Mouse (Mus musculus) naive thymus-derived CD4-positive, alpha-beta T cell, adult 2 months (primary cell): ENCODE data around the gene Tmem131.

Experiments used
- DNase-seq: peaks from one replicate; pipeline ENCODE4 v3.0.0-alpha.2; 2011; ENCODE audit warnings: low read depth

Tmem131 gene

DNA sequence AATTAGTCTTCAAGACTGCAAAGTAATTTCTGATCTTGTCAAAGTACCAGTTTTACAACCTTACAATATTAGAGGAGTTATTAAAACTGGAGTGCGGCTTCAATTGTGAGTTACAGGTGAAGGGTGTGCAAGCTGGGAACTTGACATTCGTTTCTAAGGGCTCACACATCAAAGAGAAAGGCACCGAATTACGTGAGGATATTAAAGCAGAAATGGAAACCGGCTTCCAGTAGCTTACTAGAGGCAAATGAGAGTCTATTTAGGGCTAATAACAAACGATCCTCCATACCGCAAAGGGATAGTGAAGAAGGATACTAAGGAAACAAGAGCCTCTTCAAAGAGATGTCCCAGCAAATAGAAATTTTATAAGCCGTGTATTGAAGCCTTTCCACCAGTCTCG, 5.1 kb downstream of the Tmem131 start:
- peak; percentile 63 for DNase-seq

DNA sequence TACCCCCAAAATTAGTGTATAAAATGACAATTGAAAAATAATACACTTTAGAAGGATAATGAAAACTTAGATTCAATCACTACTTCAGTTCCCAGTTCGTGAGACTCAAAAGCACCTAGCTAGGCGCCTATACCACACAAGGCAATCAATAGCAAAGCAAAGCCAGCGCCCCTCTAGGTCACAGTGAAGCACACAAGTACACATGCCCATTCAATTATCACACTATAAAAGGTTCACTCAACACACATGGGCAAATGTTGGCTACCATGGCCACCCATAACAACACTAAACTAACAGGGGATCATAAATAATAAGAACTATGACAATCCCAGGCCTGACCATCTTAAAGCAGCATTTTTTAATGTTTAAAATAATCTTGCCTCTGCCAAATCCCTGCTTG, 5.8 kb downstream of the Tmem131 start:
- no peak for DNase-seq

DNA sequence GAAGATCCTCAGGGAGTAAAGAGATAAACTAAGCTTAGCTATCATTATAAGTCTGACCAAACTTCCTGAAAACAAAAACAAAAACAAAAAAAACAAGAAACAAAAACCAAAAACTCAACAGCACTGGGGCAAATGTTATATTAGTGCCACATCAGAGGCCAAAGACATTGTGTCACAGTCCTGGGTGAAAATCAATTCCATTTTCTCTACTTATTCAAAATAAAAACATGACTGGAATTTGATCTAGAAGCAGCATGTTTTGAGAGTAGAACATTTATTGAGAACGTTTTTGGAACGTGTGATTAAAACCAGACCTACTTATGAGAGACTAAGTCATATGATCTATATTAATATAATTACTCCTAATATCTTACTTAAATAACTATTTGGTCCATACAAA, 6.5 kb downstream of the Tmem131 start:
- no peak for DNase-seq

DNA sequence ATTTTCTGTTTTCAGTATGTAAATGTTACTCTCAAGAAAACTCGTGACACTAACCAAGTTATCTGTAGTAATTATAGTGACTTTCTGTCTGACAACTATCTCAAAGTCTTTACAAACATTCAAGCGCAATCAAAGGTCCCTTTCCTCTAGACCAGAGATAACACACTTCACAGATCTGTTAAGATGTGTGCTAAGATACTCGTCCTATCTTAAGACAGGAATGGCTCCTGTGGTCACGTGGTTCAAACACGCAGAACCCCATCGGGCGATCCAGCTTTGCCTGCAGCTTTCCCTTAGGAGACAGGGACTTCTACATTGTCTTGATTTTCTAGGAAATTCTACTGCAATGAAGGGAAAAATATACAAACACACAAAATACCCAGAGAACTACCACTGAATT, 6.9 kb downstream of the Tmem131 start:
- DNase-seq, result peak; percentile 51

DNA sequence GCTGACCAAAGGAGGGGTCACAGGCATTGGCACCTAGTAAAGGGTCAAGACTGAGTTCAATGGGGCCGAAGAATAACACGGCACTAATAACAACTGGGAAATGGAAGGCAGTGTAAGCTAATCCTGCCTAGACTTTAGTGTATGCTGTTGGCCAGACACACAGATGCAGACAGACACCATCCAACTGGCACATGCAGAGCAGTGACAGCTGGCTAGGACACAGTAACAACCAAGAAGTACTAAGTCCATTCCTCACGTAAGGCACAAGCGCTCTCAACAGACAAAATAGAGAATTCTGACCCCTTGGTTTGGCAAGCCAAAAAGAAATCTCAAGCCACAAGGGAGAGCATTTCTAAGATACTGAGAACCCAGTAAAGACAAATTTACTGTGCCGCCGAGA, 8.7 kb downstream of the Tmem131 start:
- DNase-seq, result no peak

DNA sequence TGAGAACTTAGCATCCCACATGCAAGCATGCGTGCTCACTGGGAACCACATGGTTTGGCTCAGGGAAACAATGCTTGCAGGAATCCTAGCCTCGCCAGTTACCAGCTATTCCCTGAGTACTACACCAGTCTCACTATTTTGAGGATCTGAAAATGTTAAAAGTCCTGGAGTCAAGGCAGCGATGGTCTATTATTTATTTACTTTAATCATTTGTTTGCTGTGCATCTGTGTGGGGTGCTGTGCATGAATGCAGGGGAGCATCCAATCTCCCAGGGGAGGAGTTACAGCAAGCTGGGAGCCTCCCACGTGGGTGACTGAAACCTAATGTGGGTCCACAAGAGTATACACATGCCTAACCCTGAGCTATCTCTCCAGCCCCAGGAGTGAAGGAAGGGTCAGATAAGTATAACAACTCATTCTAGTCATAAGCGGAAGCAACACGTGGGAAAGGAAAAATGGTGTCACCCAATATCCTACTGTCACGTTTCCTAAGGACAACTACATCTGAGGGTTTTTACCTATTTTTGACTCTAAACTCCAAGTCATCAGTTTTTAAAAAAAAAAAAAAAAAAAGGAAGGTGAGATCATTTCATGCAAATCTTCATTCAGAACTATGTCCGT, 9.4 kb downstream of the Tmem131 start:
- DNase-seq, result no peak

DNA sequence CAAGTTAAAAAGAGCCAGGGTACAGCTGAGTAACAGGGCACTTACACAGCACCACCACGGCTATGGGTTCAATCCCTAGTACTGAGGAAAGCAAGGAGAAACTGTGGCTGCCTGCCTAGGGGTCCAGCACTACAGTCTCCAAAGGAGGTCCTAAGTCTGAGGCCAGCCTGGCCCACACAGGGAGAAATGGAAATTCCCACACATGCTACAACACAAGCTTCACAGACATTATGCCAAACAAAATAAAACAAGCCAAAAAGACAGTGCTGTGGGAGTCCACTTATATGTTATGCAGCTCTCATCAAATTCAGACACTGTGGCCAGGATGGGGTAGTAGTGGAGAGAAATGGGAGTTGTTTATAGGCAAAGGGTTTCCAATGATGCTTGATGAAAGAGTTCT, 11.2 kb downstream of the Tmem131 start:
- no peak for DNase-seq

DNA sequence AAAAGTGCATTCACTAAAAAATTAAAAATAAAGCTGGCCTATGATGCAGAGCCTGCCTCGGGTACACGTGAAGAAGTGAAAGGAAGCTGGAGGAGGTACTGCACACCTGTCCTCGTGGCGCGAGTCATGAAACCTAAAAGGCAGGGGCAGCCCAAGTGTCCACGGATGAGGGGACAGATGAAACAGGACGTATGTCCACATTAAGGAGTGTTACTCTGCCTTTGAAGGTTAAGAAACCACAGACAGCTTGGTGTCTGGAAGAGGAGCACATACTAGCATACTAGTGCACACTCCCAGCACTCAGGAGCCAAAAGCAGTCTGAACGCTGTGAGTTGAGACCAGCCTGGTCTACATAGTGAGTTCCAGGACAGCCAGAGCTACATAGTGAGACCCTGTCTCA, 12.6 kb downstream of the Tmem131 start:
- peak; percentile 36 for DNase-seq

DNA sequence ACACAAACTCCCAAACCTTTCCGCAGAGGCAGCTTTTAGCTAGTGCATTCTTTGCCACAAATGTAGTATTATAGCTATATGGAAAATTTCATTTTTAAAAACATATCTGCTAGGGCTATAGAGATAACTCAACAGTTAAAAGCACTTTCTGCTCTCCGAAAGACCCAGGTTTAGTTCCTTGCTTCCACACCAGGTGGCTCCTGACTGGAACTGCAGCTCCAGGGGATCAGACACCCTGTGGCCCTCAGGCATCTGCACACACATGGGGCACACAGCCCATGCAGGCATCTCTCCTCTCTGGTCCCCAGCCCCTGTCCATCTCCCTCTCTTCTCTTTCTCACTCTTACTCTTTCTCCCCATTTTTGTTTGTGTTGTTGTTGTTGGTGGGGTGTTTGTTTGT, 13.5 kb downstream of the Tmem131 start:
- peak; percentile 18 for DNase-seq

DNA sequence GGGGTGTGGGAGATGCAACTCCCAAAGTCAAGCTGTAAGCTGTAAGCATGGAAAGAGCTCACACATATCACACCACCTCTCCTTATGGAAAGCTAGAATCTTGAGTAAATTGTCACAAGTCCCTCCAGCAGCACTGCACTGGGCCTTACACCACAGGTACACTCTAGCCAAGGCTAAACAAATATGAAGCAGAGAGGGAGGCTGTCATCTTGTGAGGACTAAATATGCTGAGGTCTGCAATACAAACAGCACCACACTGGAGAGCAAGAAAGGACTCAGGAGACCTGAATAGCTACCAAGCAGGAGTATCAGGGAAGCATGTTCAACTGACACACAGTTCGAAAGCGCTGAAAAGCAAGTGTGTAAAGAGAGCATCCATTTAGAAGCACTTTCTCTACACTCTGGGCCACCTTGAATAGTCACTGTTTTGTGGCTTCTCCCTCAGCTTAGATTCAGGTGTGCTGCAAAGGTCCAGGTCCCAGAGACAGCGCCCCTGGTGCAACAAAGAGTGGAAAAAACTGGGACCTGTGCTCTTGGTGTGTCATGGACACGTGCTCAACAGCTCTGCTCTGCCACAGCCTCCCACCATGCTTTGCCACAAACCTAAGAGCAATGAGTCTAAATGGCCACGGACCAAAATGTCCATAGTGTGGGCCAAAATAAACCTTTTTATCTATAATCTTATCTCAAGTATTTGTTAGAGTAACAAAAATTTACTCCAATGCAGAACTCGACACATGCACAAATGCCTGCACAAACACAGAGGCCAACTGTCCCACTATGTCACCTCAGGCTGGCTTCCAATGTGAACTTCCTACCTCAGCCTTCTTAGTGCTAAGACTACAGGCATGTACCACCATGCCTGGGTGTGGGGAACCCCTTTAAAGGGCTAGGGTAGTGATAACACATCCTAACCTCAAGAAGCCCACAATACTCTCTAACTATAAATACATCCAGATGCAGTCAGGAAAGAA, 14.8 kb downstream of the Tmem131 start:
- DNase-seq, result peak; percentile 15

DNA sequence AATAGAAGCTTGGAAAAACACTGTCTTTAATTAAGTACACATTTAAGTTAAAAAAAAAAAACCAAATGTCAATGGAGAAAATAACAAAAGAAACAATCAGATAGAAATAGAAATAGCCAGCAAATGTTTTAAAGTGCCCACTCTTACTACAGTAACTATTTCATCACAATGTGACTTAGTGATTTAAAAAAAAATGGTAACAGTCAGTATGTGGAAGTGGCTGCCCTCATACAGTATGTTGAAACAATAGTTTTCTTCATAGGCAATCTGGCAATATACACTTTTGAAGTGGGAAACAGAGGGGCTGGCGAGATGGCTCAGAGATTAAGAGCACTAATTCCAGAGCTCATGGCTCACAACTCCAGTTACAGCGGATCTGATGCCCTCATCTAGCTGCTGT, 15.9 kb downstream of the Tmem131 start:
- peak; percentile 48 for DNase-seq

DNA sequence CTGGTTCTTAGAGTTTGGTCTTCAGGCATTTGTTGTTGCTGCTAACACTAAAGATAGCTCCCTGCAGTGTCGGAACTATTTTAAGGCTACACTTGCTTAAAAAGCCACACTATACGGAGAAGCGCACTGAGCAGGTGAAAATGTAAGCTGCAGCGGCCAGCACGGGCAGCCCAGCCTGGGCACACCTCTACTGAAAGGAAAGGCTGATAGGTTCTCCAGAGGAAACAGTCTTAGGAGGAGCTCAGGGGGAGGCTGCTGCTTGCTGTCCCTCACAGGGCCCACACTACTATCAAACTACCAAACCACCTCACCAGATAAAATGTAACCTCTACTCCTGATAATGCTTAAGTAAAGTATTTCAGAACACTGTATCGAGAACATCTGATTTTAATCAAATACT, 16.7 kb downstream of the Tmem131 start:
- peak; percentile 34 for DNase-seq

DNA sequence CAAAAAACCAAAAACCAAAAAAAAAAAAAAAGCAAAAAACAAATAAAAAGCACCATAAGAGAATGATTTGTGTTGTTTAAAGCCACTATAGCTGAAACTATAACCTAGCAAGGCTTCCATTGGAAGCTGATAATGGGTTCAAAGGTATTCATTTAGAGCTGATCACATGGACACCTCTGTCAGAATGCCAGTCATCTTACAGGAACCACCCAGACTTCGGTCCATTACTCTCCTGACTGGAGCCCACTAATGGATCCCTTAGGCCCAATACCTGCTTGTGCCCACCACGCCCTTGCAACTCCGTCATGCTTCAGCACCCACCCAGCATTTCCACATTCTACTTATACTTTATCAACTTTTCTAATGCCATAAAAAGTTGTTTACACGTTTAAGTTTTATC, 17.2 kb downstream of the Tmem131 start:
- DNase-seq, result no peak

DNA sequence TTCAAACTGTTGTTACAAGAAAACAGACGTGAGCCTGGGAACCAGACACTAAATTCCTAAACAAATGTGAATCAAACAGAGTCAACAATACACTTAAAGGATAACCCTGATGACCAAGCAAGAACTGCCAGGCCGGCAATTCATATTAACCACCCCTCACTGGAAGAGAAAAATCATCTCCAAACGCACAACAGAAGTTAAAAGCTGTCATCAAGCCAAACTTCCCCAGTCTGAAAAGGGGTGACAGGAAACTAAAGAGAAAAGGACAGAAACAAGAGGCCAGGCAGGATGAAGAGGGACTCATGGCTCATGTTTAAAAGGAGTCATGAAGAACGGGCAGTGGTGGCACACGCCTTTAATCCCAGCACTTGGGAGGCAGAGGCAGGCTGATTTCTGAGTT, 17.7 kb downstream of the Tmem131 start:
- peak; percentile 39 for DNase-seq

DNA sequence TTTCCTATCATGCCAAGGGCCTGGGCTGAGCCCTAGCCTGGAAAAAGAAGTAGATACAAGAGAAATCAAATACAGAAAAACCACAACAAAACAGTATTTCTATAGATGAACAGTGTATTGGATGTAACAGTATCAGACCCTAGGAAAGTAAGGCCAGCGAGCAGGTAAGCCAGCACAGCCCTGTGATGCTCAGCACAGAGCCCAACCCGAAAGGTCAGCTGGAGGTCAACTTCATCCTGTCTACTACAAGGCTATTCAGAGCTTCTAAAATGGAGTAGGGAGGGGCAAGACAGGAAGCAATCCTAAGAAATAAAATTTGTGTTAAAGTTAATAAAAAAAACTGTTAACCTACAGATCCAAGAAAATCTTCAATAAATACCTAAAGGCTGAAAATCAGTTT, 18.6 kb downstream of the Tmem131 start:
- DNase-seq, result peak; percentile 19

DNA sequence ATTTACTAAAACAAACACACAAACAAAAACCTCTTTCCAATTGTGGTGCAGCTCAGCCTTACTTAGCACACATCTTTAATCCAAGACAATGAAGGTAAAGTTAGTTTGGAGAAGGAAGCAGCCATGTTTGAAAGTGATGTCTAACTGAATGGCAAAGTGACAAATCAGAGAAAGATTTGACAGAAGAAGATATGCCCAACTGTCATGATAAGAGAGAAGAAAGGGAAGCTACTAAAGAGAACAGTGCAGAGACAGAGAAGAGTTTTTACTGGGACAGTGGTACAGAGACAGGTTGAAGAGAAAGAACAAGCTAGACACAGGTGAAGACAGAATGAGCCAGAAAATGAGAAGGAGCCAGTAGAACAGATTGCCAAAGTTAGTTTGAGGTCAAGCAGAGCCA, 19.6 kb downstream of the Tmem131 start:
- no peak for DNase-seq

DNA sequence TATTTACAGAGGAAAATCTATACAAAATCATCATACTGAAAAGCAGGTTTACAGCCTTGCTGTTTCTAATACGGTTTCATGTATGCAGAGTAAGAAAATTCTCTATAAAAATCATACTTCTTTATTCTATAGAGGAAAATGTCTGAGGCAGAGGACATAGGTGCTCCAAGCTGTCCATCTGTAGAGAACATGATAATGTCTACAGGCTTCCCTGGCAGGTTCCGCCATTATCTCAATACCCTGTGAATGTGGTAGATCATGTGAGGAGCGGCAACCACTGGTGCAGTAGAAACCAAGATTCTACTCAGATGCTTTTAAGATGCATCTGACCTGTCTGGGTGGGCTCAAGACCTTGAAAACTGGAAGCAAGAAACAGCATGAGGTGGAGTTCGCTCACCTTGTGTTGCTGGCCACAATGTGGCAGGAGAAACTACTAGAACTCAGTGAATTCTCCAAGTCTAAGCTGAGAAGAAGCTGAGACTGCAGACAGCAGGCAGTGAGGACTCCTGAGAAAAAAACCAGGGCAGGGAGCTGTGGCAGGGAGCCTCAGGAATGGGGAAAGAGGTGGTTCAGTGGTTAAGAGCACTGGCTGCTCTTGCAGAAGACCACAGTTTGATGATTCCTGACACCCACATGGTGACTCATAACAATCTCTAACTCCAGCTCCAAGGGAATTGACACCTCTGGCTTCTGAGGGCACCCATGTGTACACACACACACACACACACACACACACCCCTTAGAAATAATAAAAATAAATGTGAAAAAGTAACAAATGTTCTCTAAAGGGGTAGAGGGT, 20.6 kb downstream of the Tmem131 start:
- no peak for DNase-seq

DNA sequence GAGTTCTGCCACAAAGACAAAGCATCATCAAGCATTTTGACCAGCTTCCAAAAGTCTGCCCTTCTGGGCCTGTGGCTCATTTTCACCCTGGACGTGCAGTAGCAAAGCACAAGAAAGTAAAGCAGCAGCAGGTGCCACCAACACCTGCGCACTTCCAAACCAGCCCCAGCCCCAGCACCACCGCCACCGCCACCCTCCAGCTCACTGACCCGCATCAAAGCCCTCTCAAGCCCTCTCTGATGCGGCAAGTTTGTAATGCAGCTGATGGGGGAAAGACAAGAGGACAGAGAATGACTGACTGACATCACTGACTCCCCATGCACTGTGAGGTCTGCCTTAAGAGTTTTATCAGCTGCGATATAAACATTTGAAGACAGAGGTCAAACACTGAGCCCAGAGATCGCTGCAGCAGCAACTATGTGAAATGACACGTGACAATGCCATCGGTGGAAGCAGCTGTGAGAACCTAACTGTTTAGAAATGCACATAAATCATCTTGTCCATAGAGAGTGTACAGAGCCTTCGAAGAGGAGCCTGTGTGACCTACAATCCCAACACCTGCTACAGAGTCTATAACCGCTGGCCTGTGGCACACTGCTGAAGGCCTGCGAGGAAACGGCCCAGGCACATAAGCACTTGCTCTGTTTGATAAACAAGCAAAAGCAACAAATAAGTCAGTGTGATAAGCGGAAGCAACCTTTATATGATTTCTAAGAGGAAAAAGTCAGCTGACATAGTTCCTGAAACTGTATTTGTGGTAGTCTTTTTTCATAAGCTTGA, 21.7 kb downstream of the Tmem131 start:
- DNase-seq, result peak; percentile 54

DNA sequence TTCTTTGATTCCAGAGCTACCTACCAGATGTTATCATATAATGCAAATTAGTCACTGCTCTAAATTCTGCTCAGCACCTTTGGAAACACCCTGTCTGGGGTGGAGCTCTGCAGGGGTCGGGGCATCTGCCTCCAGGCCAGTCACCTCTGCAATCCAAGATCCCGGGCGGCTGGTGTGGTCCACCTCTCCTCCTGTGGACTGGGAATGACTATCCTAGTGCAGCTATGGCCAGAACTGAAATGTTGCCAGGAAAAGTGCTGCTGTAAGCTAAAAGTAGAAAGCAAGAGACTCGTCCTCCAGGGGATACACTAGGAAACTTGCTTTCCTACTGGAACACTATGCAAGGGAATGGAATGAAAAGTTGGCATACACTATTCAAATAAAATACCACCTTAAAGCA, 22.7 kb downstream of the Tmem131 start:
- DNase-seq, result no peak

DNA sequence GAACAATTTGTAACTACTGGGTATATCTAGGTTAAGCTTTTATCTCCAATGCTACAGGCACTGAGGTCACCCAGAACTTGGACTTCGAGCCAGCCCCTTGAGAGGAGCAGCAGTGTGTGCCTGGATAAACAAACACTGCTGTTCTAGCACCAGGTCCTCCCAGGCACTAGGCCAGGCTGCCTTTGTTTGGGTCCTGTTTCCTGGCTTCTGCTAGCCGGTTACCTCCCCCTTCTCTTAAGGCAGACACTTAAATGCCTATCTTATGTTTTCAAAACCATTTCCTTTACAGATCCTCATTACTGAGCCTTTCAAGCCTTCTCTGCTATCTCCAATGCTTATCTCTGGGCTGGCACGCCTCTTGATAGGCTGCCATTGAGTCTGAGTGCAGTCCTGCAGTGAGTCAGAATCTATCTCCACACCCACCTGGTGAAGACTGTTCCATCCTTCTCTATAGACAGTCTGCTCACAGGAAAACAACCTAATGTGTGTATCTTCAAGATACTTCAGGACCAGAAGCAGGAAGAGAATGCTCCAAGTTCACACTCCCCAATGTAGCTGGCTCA, 23.2 kb downstream of the Tmem131 start:
- DNase-seq, result peak; percentile 84

DNA sequence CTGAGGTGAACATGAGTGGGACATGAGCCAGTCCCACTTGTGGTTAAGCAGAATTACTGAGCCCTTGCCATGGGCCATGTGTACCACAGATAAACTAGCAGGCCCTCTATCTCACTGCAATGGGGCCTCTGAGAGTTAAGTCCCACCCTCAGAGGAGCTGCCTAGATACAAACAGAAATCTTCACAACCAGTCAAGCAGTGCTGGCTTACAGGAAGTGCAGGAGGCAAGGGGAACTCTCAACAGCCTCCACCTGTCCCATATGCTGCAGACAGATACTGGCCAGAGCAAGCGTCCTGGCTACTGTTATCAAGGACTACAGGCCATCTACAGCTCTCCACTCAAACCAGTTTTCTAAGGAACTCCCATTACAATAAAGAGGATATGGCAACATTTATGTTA, 23.7 kb downstream of the Tmem131 start:
- peak; percentile 71 for DNase-seq

DNA sequence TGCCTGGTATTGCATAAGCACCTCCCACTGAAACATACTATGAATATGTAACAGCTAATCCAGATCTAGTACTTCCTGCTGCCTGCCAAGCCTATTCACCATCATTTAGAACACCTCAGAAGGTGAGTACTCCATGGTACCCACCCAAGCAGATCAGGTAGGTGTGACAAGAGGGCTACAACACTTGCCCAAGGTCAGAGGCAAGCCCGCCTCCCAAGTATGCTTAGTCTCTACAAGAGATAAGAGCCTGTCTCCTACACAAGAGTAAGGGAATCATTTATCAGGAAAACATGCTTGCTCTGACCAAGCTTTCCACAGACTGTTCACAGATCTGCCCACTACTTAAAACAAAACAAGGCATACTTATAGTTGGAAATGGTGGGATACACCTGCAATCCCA, 26.0 kb downstream of the Tmem131 start:
- DNase-seq, result no peak
